In the genomic region with DNA sequence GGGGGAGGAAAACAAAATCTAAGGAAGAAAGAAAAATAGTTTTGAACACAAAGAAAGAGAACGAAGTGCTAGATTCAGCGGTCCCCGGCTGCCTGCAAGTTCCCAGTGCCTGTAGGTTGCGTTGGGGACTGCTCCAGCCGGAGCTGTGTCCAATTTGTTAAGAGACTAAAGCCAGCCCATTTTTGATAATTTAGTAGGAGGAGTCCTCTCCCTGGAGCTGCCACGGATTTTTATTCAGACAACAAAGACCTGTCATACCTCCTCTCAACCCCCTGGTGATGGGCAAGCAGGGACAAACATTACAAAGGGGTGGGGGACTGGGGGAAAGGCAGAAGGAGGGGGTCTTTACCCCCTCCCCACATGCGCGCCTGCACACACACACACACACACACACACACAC, we compare ENCODE assay signal across 8 mouse cellular contexts. TPM values are rescaled to one million over a fixed set of nuclear protein-coding genes. Genes with fewer than 3 reads are reported as not detected.
DNase-seq lines count a peak whose midpoint lies in the region; ATAC-seq and TF ChIP-seq lines count a peak whose summit lies in the region.

No protein-coding gene starts in this region.

- H3K27me3 ChIP-seq in lung, postnatal 0 days (replicated peaks; ENCODE audit: insufficient read depth, low read length), result peaks cover 83% of the 10 kb centered on the region
- peaks cover 72% of the 10 kb centered on the region for H3K27me3 ChIP-seq in forebrain, embryonic 11.5 days (ENCODE audit: control insufficient read depth, insufficient read depth, low read length)
- H3K27me3 ChIP-seq in limb, embryonic 11.5 days (ENCODE audit: control insufficient read depth, insufficient read depth, low read length), result peaks cover 12% of the 10 kb centered on the region

- no peaks in the 10 kb centered on the region for H3K9me3 ChIP-seq in lung, postnatal 0 days (ENCODE audit: low read length)
- H3K9me3 ChIP-seq in forebrain, embryonic 11.5 days (ENCODE audit: control insufficient read depth, low read length), result no peaks in the 10 kb centered on the region
- no peaks in the 10 kb centered on the region for H3K9me3 ChIP-seq in limb, embryonic 11.5 days (ENCODE audit: control insufficient read depth, low read length)

- H3K4me1 ChIP-seq in lung, postnatal 0 days (ENCODE audit: insufficient read depth, low read depth, low read length), result peaks cover 6% of the 10 kb centered on the region; the same call in 1 of the 2 replicates
- H3K4me1 ChIP-seq in forebrain, embryonic 11.5 days (replicated peaks; ENCODE audit: control insufficient read depth, insufficient read depth, low read length), result peaks cover 12% of the 10 kb centered on the region
- no peaks in the 10 kb centered on the region; the same call in 1 of the 2 replicates for H3K4me1 ChIP-seq in limb, embryonic 11.5 days (ENCODE audit: control insufficient read depth, insufficient read depth, low read length)

- H3K4me3 ChIP-seq in lung, postnatal 0 days (ENCODE audit: low read depth, low read length), result 0 out of 2 replicates have a peak overlapping the region, but pooled peaks have one; percentile 26
- H3K4me3 ChIP-seq in forebrain, embryonic 11.5 days (ENCODE audit: low read depth, low read length), result peak overlapping the region; percentile 48
- peak overlapping the region; percentile 80 for H3K4me3 ChIP-seq in limb, embryonic 11.5 days (ENCODE audit: low read depth, low read length)

- peak overlapping the region; percentile 50 for H3K4me2 ChIP-seq in lung, postnatal 0 days (replicated peaks; ENCODE audit: low read depth, low read length)
- peak overlapping the region; percentile 70; the same call in 1 of the 2 replicates for H3K4me2 ChIP-seq in forebrain, embryonic 11.5 days (ENCODE audit: low read depth, low read length, severe bottlenecking)
- H3K4me2 ChIP-seq in limb, embryonic 11.5 days (ENCODE audit: low read depth, severe bottlenecking), result peak overlapping the region; percentile 51

- ATAC-seq in lung, postnatal 0 days, result no peak
- ATAC-seq in forebrain, embryonic 11.5 days (replicated peaks; ENCODE audit: low FRiP score), result peak; percentile 54
- ATAC-seq in limb, embryonic 11.5 days (ENCODE audit: insufficient number of reproducible peaks, low FRiP score, low TSS enrichment, low read depth), result peak; percentile 23; the same call in 1 of the 2 replicates

- 6% methylated on average over 8 of the region's 8 CpGs for WGBS in lung, postnatal 0 days
- WGBS in forebrain, embryonic 11.5 days, result under 1% methylated on average over 8 of the region's 8 CpGs
- 1% methylated on average over 8 of the region's 8 CpGs for WGBS in limb, embryonic 11.5 days

- peak; percentile 39 for DNase-seq in lung, postnatal 0 days (ENCODE audit: low spot score)
- no peak for DNase-seq in lung, postnatal 36 days
- peak; percentile 73 for DNase-seq in forebrain, embryonic 11.5 days (ENCODE audit: low spot score)
- DNase-seq in limb, embryonic 11.5 days (ENCODE audit: low spot score), result peak; percentile 78
- DNase-seq in retina, embryonic 14.5 days (ENCODE audit: low spot score), result peak; percentile 68
- DNase-seq in spleen, postnatal 36 days (ENCODE audit: low spot score in 2 of 2), result no peak
- no peak for DNase-seq in spleen, postnatal 4 days (ENCODE audit: low spot score in 2 of 2)
- DNase-seq in lung, postnatal 4 days, result no peak

- H3K9ac ChIP-seq in lung, postnatal 0 days (replicated peaks; ENCODE audit: low read depth), result no peak overlapping the region
- peak overlapping the region; percentile 65 for H3K9ac ChIP-seq in forebrain, embryonic 11.5 days (ENCODE audit: low read length)
- H3K9ac ChIP-seq in limb, embryonic 11.5 days (ENCODE audit: low read length), result peak overlapping the region; percentile 98

- no peak for TF ChIP-seq EP300 in lung, postnatal 0 days (IDR thresholded peaks at IDR 0.05)

- no peak for TF ChIP-seq CTCF in lung, postnatal 0 days (IDR thresholded peaks at IDR 0.05)

- no peaks in the 10 kb centered on the region for H3K36me3 ChIP-seq in lung, postnatal 0 days (ENCODE audit: insufficient read depth, low read length)
- no peaks in the 10 kb centered on the region for H3K36me3 ChIP-seq in forebrain, embryonic 11.5 days (ENCODE audit: control insufficient read depth, insufficient read depth, low read length)
- H3K36me3 ChIP-seq in limb, embryonic 11.5 days (ENCODE audit: control insufficient read depth, insufficient read depth, low read length), result no peaks in the 10 kb centered on the region

- H3K27ac ChIP-seq in lung, postnatal 0 days (ENCODE audit: low read length), result no peak overlapping the region
- H3K27ac ChIP-seq in forebrain, embryonic 11.5 days (ENCODE audit: low read depth, low read length), result peak overlapping the region; percentile 63
- peak overlapping the region; percentile 96 for H3K27ac ChIP-seq in limb, embryonic 11.5 days (replicated peaks; ENCODE audit: low read depth, low read length)

RNA-seq across cellular contexts. Expression of a gene that starts 6.1 kb away (rescaled TPM):
- 0.06 and 0.11 TPM in 2 replicates for polyA plus RNA-seq in lung, postnatal 0 days (2015; fragmentation: Nextera tagmentation; extraction: Ambion mirVana)
- 34.3 and 35.3 TPM in 2 replicates for polyA plus RNA-seq in forebrain, embryonic 11.5 days (2014; fragmentation: Nextera tagmentation; extraction: Ambion mirVana)
- polyA plus RNA-seq in limb, embryonic 11.5 days (2014; fragmentation: Nextera tagmentation; extraction: Ambion mirVana), result 108 and 116 TPM in 2 replicates

RNA-seq across cellular contexts. Expression of a gene that starts 14.3 kb away (rescaled TPM):
- polyA plus RNA-seq in lung, postnatal 0 days (2015; fragmentation: Nextera tagmentation; extraction: Ambion mirVana), result 48.3 and 53.0 TPM in 2 replicates
- 44.3 and 47.7 TPM in 2 replicates for polyA plus RNA-seq in forebrain, embryonic 11.5 days (2014; fragmentation: Nextera tagmentation; extraction: Ambion mirVana)
- 54.2 and 60.4 TPM in 2 replicates for polyA plus RNA-seq in limb, embryonic 11.5 days (2014; fragmentation: Nextera tagmentation; extraction: Ambion mirVana)

Comparison
In these comparisons a context has a peak if more than half of its experiments do, and no peak if none do; other contexts are left out.
1. DNase-seq: peak in lung, postnatal 0 days (single experiment), forebrain, embryonic 11.5 days (single experiment), limb, embryonic 11.5 days (single experiment) and retina, embryonic 14.5 days (single experiment); none in lung, postnatal 36 days (single experiment), spleen, postnatal 36 days (0 of 2), spleen, postnatal 4 days (0 of 2) and lung, postnatal 4 days (0 of 2).
2. H3K4me3 ChIP-seq: peak in every context shown above with its lines; median percentile 80 in limb, embryonic 11.5 days; 48 in forebrain, embryonic 11.5 days; 26 in lung, postnatal 0 days.
3. RNA of a gene that starts 6.1 kb away (polyA plus RNA-seq): 108 to 116 TPM in limb, embryonic 11.5 days and 34.3 to 35.3 TPM in forebrain, embryonic 11.5 days; 0.06 to 0.11 TPM in lung, postnatal 0 days; every median in the first group is over 10 times any median in the second.
4. Peak in every context shown above with its lines, with median percentiles within 50 percentile points of each other: H3K4me2 ChIP-seq.